Mouse (Mus musculus): ENCODE data around the gene Slc17a2. TPM values are rescaled to one million over a fixed set of nuclear protein-coding genes. Genes with fewer than 3 reads are reported as not detected.

Gene Slc17a2
- polyA plus RNA-seq, 1 experiment = not detected

GRCm38 (mm10) chr13:23861815-23862214, 55.0 kb downstream of the Slc17a2 start:
- no peak for DNase-seq (ENCODE audit: low read depth)
- TF ChIP-seq CTCF (IDR thresholded peaks at IDR 0.05; ENCODE audit: borderline replicate concordance, extremely low read depth, insufficient read depth, insufficient read length) (no peak), POLR2A (IDR thresholded peaks at IDR 0.05; ENCODE audit: borderline replicate concordance, extremely low read depth, insufficient read depth, insufficient read length, poor library complexity, severe bottlenecking) (no peak)

GRCm38 (mm10) chr13:23864711-23865110, 57.9 kb downstream of the Slc17a2 start:
- no peak for DNase-seq (ENCODE audit: low read depth)
- TF ChIP-seq POLR2A (IDR thresholded peaks at IDR 0.05; ENCODE audit: borderline replicate concordance, extremely low read depth, insufficient read depth, insufficient read length, poor library complexity, severe bottlenecking) = no peak
- no peak for TF ChIP-seq CTCF (IDR thresholded peaks at IDR 0.05; ENCODE audit: borderline replicate concordance, extremely low read depth, insufficient read depth, insufficient read length)

DNA sequence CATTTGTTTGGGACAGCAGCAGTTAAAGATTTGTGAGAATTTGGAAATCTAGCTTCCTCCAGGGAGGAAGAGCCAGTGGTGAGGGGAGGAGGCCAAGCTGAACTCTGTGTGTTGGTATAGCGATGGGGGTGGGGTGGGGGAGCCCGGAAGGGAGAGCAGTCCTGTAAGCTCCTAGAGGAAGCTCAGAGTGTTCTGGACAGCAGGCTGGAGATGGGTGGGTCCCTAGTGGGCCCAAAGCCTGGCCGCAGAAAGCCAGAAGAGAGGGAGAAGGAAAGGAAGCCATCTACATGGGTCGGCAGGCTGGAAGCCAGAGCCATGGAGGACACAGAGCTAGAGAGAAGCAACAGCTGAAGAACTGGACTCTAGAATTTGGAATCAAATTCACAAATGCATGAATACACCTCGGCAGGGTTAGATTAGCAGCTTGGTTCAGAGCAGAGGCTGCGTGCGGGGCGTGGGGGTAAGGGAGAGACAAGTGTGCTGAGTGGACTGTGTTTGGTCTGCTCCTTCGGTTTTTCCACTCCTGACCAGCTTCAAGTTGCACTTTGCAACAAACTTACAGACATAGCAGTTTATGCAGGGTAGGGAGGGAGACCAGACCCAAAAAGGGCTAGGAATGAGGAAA, 59.4 kb downstream of the Slc17a2 start:
- TF ChIP-seq CTCF (IDR thresholded peaks at IDR 0.05; ENCODE audit: borderline replicate concordance, extremely low read depth, insufficient read depth, insufficient read length) = no peak
- no peak for TF ChIP-seq POLR2A (IDR thresholded peaks at IDR 0.05; ENCODE audit: borderline replicate concordance, extremely low read depth, insufficient read depth, insufficient read length, poor library complexity, severe bottlenecking)
- DNase-seq (ENCODE audit: low read depth) = no peak

DNA sequence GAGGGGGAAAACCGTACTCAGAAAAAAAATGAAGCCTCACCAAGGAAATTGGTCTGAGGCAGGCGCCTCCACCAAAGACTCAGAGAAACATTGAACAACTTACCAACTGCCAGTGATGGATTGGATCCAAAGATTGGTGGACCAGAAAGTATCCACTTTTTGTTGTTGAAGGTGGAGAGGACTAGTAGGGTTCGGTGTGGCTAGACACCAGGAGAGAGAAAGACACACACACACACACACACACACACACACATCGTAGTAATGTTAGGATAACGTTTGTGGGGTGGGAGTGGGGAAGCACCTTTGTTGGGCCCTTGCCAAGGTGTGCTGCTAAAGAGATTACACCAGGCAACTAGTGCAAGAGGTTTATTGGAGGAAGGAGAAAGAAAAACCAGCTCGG, 60.2 kb downstream of the Slc17a2 start:
- TF ChIP-seq POLR2A (IDR thresholded peaks at IDR 0.05; ENCODE audit: borderline replicate concordance, extremely low read depth, insufficient read depth, insufficient read length, poor library complexity, severe bottlenecking) (no peak), CTCF (IDR thresholded peaks at IDR 0.05; ENCODE audit: borderline replicate concordance, extremely low read depth, insufficient read depth, insufficient read length) (no peak)
- no peak for DNase-seq (ENCODE audit: low read depth)

GRCm38 (mm10) chr13:23867405-23867804, 60.6 kb downstream of the Slc17a2 start, which contains the start of gene Slc17a1:
Slc17a1 (plus strand) TSS chr13:23867750.
- TF ChIP-seq POLR2A (IDR thresholded peaks at IDR 0.05; ENCODE audit: borderline replicate concordance, extremely low read depth, insufficient read depth, insufficient read length, poor library complexity, severe bottlenecking) = no peak
- TF ChIP-seq CTCF (IDR thresholded peaks at IDR 0.05; ENCODE audit: borderline replicate concordance, extremely low read depth, insufficient read depth, insufficient read length) = no peak
- peak; percentile 13 for DNase-seq (ENCODE audit: low read depth)

DNA sequence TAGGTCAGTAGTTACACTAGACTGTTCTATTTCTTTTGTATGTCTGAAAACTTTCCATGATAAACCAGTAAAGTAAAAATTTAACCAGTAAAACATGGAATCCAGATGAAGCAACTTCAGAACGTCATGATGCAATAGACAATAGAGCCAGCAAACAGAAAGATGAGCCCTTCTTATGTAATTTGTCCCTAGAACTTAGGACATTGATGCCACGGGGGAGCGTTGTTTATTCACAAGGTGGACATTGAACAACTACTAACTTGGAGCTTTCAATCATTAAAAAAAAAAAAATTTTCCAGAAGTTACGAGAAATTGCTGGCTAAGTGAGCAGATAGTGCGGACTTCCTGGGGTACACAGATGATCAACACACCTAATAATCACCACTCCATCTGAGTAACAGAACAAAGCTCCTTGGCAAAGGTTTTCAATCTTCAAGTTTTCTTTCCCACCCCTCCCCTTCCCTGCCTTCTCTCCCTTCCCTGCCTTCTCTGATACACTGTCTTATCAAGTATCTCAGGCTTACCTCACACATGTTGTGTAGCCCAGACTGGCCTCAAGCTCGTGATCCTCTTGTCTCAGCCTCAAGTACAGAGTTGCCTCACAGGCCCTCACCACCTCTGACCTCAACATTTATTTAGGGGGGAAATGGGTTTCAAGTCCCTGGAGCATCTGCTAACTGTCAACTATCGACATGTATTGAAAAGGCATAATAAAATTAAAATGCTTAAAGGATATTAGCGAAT, 62.2 kb downstream of the Slc17a2 start:
- no peak for DNase-seq (ENCODE audit: low read depth)
- TF ChIP-seq CTCF (IDR thresholded peaks at IDR 0.05; ENCODE audit: borderline replicate concordance, extremely low read depth, insufficient read depth, insufficient read length) (no peak), POLR2A (IDR thresholded peaks at IDR 0.05; ENCODE audit: borderline replicate concordance, extremely low read depth, insufficient read depth, insufficient read length, poor library complexity, severe bottlenecking) (no peak)

- no peak for TF ChIP-seq CTCF (IDR thresholded peaks at IDR 0.05; ENCODE audit: borderline replicate concordance, extremely low read depth, insufficient read depth, insufficient read length)
- TF ChIP-seq POLR2A (IDR thresholded peaks at IDR 0.05; ENCODE audit: borderline replicate concordance, extremely low read depth, insufficient read depth, insufficient read length, poor library complexity, severe bottlenecking) = no peak
- DNase-seq (ENCODE audit: low read depth) = no peak
Observed at GRCm38 (mm10) chr13:23869996-23870395, 63.2 kb downstream of the Slc17a2 start.

GRCm38 (mm10) chr13:23873141-23873540, 66.3 kb downstream of the Slc17a2 start:
- DNase-seq (ENCODE audit: low read depth) = no peak

More at GRCm38 (mm10) chr13:23873141-23873540, 66.3 kb downstream of the Slc17a2 start:
- TF ChIP-seq CTCF (IDR thresholded peaks at IDR 0.05; ENCODE audit: borderline replicate concordance, extremely low read depth, insufficient read depth, insufficient read length) = no peak
- no peak for TF ChIP-seq POLR2A (IDR thresholded peaks at IDR 0.05; ENCODE audit: borderline replicate concordance, extremely low read depth, insufficient read depth, insufficient read length, poor library complexity, severe bottlenecking)

Other genes with a start within 250 kb of the Slc17a2 start
- 34.2 and 40.6 TPM in 2 replicates for gene Hist1h3e, start 244.6 kb upstream of the Slc17a2 start, polyA plus RNA-seq (2012; rRNA removed)
- gene Hist1h2ae, start 235.8 kb upstream of the Slc17a2 start, polyA plus RNA-seq (2012; rRNA removed) = 17.9 and 18.0 TPM in 2 replicates
- gene Hist1h2bg, start 235.6 kb upstream of the Slc17a2 start, polyA plus RNA-seq (2012; rRNA removed) = 44.4 and 68.0 TPM in 2 replicates
- gene Hist1h2bf, start 232.8 kb upstream of the Slc17a2 start, polyA plus RNA-seq (2012; rRNA removed) = 15.0 and 21.6 TPM in 2 replicates
- gene Hist1h2ad, start 232.6 kb upstream of the Slc17a2 start, polyA plus RNA-seq (2012; rRNA removed) = 7.2 and 13.6 TPM in 2 replicates
- gene Hist1h3d, start 231.2 kb upstream of the Slc17a2 start, polyA plus RNA-seq (2012; rRNA removed) = 21.8 and 24.7 TPM in 2 replicates
- gene Hist1h4d, start 225.4 kb upstream of the Slc17a2 start, polyA plus RNA-seq (2012; rRNA removed) = 6.5 and 18.7 TPM in 2 replicates
- 3.5 TPM in 2 replicates for gene Hist1h2be, start 185.9 kb upstream of the Slc17a2 start, polyA plus RNA-seq (2012; rRNA removed)
- 5.8 and 7.8 TPM in 2 replicates for gene Hist1h1e, start 184.4 kb upstream of the Slc17a2 start, polyA plus RNA-seq (2012; rRNA removed)
- gene Hist1h2ac, start 123.0 kb upstream of the Slc17a2 start, polyA plus RNA-seq (2012; rRNA removed) = 1.7 and 1.8 TPM in 2 replicates
- gene Hist1h2bc, start 122.8 kb upstream of the Slc17a2 start, polyA plus RNA-seq (2012; rRNA removed) = 32.0 and 48.5 TPM in 2 replicates
- 0.08 TPM in 1 of 2 replicates, not detected in the other for gene Hist1h1t, start 111.2 kb upstream of the Slc17a2 start, polyA plus RNA-seq (2012; rRNA removed)
- gene Hist1h4c, start 108.5 kb upstream of the Slc17a2 start, polyA plus RNA-seq (2012; rRNA removed) = 4.6 and 11.6 TPM in 2 replicates
- gene Hfe, start 96.1 kb upstream of the Slc17a2 start, polyA plus RNA-seq (2012; rRNA removed) = 1.7 and 2.3 TPM in 2 replicates
- gene Hist1h1c, start 68.2 kb upstream of the Slc17a2 start, polyA plus RNA-seq (2012; rRNA removed) = 12.1 and 16.0 TPM in 2 replicates
- gene Hist1h3c, start 61.4 kb upstream of the Slc17a2 start, polyA plus RNA-seq (2012; rRNA removed) = 30.4 and 54.0 TPM in 2 replicates
- gene Hist1h2bb, start 60.3 kb upstream of the Slc17a2 start, polyA plus RNA-seq (2012; rRNA removed) = 11.1 and 17.5 TPM in 2 replicates
- gene Hist1h2ab, start 55.9 kb upstream of the Slc17a2 start, polyA plus RNA-seq (2012; rRNA removed) = 34.0 and 49.9 TPM in 2 replicates
- gene Hist1h3b, start 54.7 kb upstream of the Slc17a2 start, polyA plus RNA-seq (2012; rRNA removed) = 49.2 and 55.6 TPM in 2 replicates
- gene Hist1h4b, start 50.0 kb upstream of the Slc17a2 start, polyA plus RNA-seq (2012; rRNA removed) = 17.9 and 20.4 TPM in 2 replicates
- gene Hist1h4a, start 45.8 kb upstream of the Slc17a2 start, polyA plus RNA-seq (2012; rRNA removed) = 11.6 and 33.9 TPM in 2 replicates
- 22.8 and 41.9 TPM in 2 replicates for gene Hist1h3a, start 44.6 kb upstream of the Slc17a2 start, polyA plus RNA-seq (2012; rRNA removed)
- 3.8 and 4.0 TPM in 2 replicates for gene Hist1h1a, start 43.3 kb upstream of the Slc17a2 start, polyA plus RNA-seq (2012; rRNA removed)
- not detected in 2 replicates for gene Trim38, start 37.1 kb upstream of the Slc17a2 start, polyA plus RNA-seq (2012; rRNA removed)
- not detected in 2 replicates for gene Slc17a3, start 32.4 kb downstream of the Slc17a2 start, polyA plus RNA-seq (2012; rRNA removed)
- gene Slc17a1, start 60.8 kb downstream of the Slc17a2 start, polyA plus RNA-seq (2012; rRNA removed) = not detected in 2 replicates
- not detected in 2 replicates for gene Slc17a4, start 108.0 kb downstream of the Slc17a2 start, polyA plus RNA-seq (2012; rRNA removed)
- gene Hist1h2ba, start 127.2 kb downstream of the Slc17a2 start, polyA plus RNA-seq (2012; rRNA removed) = not detected in 2 replicates
- gene Hist1h2aa, start 127.5 kb downstream of the Slc17a2 start, polyA plus RNA-seq (2012; rRNA removed) = not detected in 2 replicates
- 1.3 and 1.7 TPM in 2 replicates for gene Scgn, start 184.2 kb downstream of the Slc17a2 start, polyA plus RNA-seq (2012; rRNA removed)

All from brain, embryonic 14.5 days (tissue).